Mouse (Mus musculus) T-cell, adult 66 days (primary cell): ENCODE measurements around the gene Rps18. TPM values are rescaled to one million over a fixed set of nuclear protein-coding genes. Genes with fewer than 3 reads are reported as not detected.

Experiments
- total RNA-seq, 2 experiments: library from RNA; stranded (reverse); gene quantifications; 3 replicates in 1 of 2; 4 replicates in 1 of 2; pipeline ENCODE4 v1.2.4; 2023

Gene Rps18
- total RNA-seq = 1,000 to 10,000 TPM; 2,139 to 2,167 TPM

DNA sequence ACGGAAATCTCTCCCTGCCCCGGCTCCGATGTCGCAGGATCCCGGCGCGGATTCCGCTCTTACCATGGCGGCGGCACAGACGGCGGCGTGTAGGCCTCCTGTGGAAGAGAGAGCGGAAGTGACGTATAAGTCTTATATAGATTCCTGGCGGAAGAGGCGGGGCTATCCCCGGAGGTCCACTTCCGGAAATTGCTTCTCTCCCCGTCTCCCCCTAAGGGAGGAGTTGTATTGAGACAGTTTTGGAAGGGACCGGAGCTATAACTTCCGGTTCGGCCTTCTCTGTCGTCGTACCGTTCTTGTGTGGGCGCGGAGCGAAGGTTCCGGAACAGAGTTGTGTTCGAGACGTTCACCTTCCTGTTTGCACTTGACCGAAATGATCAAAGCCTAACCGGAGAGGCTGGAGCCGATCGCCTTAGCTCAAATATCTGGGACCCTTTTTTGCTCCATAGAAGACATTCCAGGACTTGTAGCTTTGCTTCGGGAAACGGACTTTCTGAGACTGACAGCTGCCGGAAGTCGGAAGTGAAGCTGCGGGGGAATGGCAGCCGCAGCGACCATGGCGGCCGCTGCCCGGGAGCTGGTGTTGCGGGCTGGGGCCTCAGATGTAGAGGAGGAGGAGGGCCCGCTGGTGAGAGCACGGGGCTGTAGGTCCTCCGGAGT, at the start of gene Rps18, which contains the start of gene Vps52:
TSS of gene Rps18 (minus strand) at position 447 of the 660 bp plus-strand sequence.
TSS of gene Vps52 (plus strand) at position 258 of the 660 bp plus-strand sequence.

DNA sequence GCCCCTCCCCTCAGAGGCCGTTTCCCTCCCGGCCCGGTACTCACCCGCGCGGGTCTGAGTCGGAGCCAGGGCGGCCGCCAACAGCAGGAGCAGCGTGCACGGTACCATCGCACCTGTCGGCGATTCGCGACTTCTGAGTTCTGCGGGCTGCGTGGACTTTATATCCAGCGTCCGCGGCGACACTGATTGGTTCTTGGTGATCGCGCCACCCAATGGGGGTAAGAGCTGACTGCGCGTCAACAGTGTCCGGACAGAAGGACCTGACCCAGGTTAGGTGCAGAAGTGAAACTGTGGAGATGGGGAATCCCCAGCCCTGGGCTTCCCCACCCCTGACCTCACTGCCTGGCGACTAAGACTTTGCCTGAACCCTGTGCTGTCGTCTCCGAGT, 44.3 kb upstream of the Rps18 start, which contains the start of gene H2-K1:
TSS of gene H2-K1 (minus strand) at position 198 of the 388 bp plus-strand sequence.

DNA sequence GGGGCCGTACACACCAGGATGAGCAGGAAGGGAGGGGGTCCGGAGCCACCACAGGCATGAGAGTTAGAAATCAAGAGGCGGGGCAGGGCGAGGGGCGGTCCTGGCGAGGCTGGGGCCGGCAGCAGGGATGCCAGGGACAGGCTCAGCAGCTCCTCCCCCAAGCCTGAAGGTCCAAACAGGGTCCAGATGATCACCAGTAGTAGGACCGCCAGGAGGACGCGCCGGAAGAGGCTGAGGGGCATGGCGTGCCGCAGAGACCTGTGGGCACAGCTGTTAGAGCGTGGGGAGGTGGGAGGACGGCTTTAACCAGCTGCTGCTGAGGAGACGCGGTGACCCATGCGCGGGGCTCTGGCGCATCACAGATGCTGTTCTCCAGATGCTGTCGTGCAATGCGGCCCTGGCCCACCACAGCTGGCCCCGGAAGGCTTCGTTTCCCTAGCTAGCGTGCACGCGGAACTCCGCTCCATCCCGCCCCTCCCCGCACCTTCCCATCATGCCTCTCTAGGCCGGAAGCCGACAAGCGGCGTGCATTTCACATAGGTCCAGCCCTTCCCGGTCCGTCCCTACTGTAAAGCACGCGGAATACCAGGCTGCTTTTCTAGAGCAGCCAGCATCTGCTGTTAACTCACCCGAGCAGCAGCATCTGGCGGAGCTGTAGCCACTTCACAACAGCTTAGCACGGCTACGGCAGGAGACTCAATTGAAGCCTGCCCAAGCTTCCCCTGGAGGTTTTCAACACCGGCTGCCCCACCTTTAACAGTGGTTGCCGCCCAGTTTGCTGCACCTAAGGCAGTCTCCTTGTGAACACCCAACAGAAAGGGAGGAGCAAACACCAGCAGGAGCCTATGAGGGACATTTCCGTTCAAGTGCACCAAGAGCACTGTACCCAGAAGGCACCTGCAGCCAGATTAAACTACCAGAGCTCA, 4.5 kb downstream of the Rps18 start, which contains the start of gene B3galt4:
TSS of gene B3galt4 (minus strand) at position 468 of the 926 bp plus-strand sequence.

DNA sequence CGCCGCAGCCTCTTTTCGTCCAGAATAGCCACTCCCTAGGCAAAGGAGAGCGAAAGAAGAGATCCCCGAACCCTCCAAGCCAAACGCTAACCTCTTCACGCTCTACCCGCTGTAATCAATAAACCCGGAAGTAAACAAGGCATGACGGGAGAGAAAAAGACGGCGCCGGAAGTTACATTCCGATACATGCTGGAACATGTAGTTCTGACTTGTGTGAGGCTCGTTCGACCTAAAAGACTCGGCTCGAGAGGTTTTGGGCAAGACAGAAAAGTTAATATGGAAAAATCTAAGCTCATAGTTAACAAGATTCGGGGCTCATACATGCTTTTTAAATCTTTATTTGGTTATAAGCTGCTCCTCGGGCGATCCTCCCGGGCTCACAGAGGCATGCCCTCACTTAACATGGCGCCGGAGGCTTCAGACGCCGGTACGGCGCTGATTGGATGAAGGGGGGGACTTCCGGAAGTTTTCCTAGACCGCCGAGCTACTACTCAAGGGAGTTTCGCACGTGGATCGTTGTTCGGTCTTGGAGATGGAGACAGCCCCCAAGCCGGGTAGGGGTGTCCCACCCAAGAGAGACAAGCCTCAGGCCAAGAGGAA, 15.5 kb downstream of the Rps18 start, which contains the start of the genes Pfdn6 and Wdr46:
TSS of gene Pfdn6 (minus strand) at position 138 of the 600 bp plus-strand sequence.
TSS of gene Wdr46 (plus strand) at position 455 of the 600 bp plus-strand sequence.

DNA sequence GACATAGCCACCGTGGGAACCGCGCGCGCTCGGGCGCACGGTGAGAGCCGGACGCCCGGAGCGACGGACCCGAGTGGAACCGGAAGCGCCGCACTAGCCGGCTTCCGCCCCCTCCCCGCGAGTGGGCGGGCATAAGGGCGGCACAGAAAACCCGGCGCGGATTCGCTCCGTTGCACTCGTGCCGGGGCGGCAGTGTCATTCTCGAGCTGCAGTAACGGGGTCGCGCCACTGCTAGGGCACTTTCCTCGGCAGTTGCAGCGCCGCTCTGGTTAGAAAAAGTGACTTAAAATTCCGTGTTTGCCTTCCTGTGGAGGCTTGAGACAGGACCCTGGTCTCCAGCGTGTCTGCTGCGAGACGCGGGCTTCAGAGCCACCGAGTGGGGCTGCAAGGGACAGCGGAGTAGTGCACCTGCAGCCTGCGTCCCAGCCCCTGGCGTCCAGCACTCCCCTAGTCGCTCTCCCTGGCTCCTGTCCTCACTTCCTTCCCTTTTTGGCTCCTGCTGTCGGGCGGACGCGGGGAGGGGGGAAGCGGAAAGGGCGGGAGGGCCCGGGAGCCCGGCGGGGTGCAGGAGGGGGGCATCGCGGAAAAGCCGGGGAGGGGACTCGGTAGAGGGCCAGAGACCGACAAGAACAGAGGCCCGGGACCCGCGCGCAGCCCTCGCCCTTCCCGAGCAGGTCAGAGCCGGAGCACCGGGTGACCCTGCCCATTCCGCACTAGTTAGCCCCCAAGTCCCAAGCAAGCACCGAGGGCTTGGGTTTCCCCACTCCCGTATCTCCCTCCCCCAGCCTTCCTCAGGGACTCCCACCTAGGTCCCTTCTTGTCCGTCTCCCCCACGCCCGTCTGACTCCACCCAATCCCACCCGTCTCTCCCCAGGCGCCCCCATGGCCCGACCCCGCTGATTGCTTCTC, 26.2 kb downstream of the Rps18 start, which contains the start of gene Rgl2:
TSS of gene Rgl2 (plus strand) at position 173 of the 909 bp plus-strand sequence.

DNA sequence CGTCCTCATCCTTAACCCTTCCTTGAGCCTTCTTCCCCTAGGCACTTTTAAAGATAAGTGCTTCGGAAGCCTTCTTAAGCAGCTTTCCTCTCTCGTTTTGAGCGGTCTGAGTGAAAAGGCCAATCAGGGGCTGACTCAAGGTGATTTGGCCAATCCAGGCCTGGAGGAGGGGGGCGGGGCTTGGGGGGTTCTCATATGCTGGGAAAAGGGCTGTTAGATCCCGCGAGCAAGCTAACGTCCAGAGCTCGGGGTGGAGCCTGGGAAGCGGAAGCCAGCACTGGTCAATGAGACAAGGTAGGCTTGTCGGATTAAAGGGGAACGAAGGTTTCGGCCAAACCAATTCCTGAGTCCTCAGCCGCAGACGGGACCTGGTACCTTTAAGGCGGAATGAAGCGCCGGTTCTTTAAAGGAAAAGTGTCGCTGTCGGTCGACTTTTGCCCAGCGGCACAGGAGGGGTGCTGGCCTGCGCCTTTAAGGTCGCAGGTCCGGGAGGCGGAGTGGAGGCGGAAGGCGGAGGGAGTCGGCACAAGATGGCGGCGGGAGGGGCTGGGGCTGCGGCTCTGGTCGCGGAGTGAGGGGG, 40.0 kb downstream of the Rps18 start, which contains the start of the genes Tapbp and Zbtb22:
TSS of gene Tapbp (plus strand) at position 229 of the 580 bp plus-strand sequence.
TSS of gene Zbtb22 (plus strand) at position 234 of the 580 bp plus-strand sequence.

DNA sequence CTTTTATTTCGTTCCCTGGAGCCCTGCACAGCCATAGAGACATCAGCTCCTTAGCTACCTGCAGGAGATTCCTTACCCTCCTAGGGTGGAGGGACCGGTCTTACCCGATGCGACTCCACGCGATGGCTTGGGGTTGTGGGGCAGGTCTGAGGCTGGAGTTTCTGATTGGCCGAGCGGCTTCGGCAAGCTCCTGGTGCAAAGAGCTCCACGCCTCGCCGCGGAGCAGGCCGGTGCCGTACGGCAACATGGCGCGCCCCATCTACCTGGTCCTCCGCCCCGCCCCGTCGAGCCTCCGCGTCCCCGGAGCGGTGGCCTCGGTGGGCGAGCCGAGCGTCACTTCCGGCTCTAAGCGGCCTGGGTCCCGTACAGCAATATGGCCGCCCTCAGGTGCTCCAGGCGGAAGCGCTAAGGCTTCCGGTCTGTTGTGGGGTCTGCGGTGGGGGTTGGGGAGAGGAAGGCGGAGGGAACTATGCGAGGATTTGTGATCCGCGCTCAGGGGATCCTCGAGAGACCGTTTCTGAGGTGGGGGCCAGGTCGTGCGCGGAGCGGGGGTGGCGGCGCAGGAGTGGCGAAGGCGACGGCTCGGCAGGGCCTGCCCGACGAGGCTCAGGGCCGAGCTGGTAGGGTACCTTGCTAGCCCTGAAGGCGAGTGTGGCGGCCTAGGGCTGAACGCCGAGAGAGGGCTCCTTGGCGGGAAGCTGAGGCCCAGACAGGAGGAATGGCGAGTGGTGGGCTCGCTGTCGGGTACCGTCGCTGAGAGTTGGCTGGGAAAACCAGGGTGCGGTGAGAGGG, 46.5 kb downstream of the Rps18 start, which contains the start of gene Daxx:
TSS of gene Daxx (plus strand) at position 338 of the 792 bp plus-strand sequence.

DNA sequence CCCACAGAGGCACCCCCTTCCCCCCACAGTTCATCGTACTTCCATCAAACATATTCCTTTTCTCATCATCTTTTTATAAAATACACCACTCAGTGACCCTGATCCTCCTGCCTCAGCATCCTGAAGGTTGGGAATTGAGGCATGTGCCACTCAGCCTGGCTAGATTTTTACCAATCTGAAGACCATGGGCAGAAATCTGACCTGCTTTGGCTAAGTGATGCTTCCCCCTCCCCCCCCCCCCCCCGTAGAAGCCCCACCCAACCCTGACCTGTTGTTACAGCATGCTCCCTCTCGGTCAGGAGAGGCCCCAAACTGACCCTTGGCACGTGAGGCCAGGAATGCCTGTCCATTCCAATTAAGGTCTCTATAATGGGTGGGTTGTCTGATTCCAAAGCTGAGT, 51.0 kb downstream of the Rps18 start, which contains the start of gene Platr17:
TSS of gene Platr17 (plus strand) at position 301 of the 400 bp plus-strand sequence.

Other genes with a start within 250 kb of the Rps18 start
- 10 to 100 TPM; 54.0 to 58.5 TPM for gene March2, start 237.3 kb downstream of the Rps18 start, total RNA-seq
- gene Rab11b, start 195.5 kb downstream of the Rps18 start, total RNA-seq = 100 to 1,000 TPM; 184 to 198 TPM
- gene Angptl4, start 174.2 kb downstream of the Rps18 start, total RNA-seq = 1 to 10 TPM in 1 of 2 experiments, under 1 TPM in 1; 0.86 to 1.5 TPM
- 1 to 10 TPM; 1.2 TPM for gene Kank3, start 145.5 kb downstream of the Rps18 start, total RNA-seq
- gene Rps28, start 131.4 kb downstream of the Rps18 start, total RNA-seq = 1,000 to 10,000 TPM; 4,788 to 5,322 TPM
- gene Ndufa7, start 131.4 kb downstream of the Rps18 start, total RNA-seq = 100 to 1,000 TPM; 126 to 127 TPM
- gene Cd320, start 112.9 kb downstream of the Rps18 start, total RNA-seq = 10 to 100 TPM in 1 of 2 experiments, 1 to 10 TPM in 1; 8.5 to 10.7 TPM
- gene Gm7029, start 82.2 kb downstream of the Rps18 start, total RNA-seq = not detected
- gene Kifc1, start 65.3 kb downstream of the Rps18 start, total RNA-seq = 10 to 100 TPM in 1 of 2 experiments, 1 to 10 TPM in 1; 10.0 to 11.2 TPM
- under 1 TPM in 1 of 2 experiments, not detected in 1; 0.96 TPM for gene Platr17, start 50.9 kb downstream of the Rps18 start, total RNA-seq
- 10 to 100 TPM; 71.8 to 76.6 TPM for gene Daxx, start 46.6 kb downstream of the Rps18 start, total RNA-seq
- gene Tapbp, start 40.1 kb downstream of the Rps18 start, total RNA-seq = 100 to 1,000 TPM; 407 to 437 TPM
- 10 to 100 TPM; 33.0 to 33.9 TPM for gene Zbtb22, start 40.1 kb downstream of the Rps18 start, total RNA-seq
- 100 to 1,000 TPM; 153 to 181 TPM for gene Rgl2, start 26.5 kb downstream of the Rps18 start, total RNA-seq
- 10 to 100 TPM; 65.1 to 71.1 TPM for gene Pfdn6, start 15.7 kb downstream of the Rps18 start, total RNA-seq
- 10 to 100 TPM; 67.6 to 67.7 TPM for gene Wdr46, start 15.3 kb downstream of the Rps18 start, total RNA-seq
- gene B3galt4, start 4.5 kb downstream of the Rps18 start, total RNA-seq = 10 to 100 TPM; 14.1 to 16.0 TPM
- gene Vps52, start 189 bp downstream of the Rps18 start, total RNA-seq = 10 to 100 TPM; 73.4 to 74.6 TPM
- 1,000 to 10,000 TPM; 5,234 to 5,289 TPM for gene H2-K1, start 44.3 kb upstream of the Rps18 start, total RNA-seq
- 10 to 100 TPM; 30.4 to 30.6 TPM for gene Ring1, start 68.7 kb upstream of the Rps18 start, total RNA-seq
- 100 to 1,000 TPM; 117 to 150 TPM for gene H2-Ke6, start 72.1 kb upstream of the Rps18 start, total RNA-seq
- 100 to 1,000 TPM; 100 to 103 TPM for gene Slc39a7, start 75.7 kb upstream of the Rps18 start, total RNA-seq
- 100 to 1,000 TPM; 114 to 115 TPM for gene Rxrb, start 75.8 kb upstream of the Rps18 start, total RNA-seq
- 10 to 100 TPM; 19.8 to 27.5 TPM for gene Col11a2, start 83.4 kb upstream of the Rps18 start, total RNA-seq
- 1 to 10 TPM; 6.9 to 9.5 TPM for gene H2-Oa, start 136.3 kb upstream of the Rps18 start, total RNA-seq
- 10 to 100 TPM; 25.1 to 25.8 TPM for gene H2-DMa, start 163.5 kb upstream of the Rps18 start, total RNA-seq
- 100 to 1,000 TPM; 303 to 376 TPM for gene Brd2, start 166.6 kb upstream of the Rps18 start, total RNA-seq
- 1 to 10 TPM; 2.3 to 8.6 TPM for gene H2-DMb2, start 187.3 kb upstream of the Rps18 start, total RNA-seq
- gene H2-DMb1, start 197.1 kb upstream of the Rps18 start, total RNA-seq = 1 to 10 TPM; 3.1 to 5.9 TPM
- gene Tap1, start 231.6 kb upstream of the Rps18 start, total RNA-seq = 100 to 1,000 TPM; 187 to 213 TPM
- gene Psmb9, start 231.8 kb upstream of the Rps18 start, total RNA-seq = 100 to 1,000 TPM; 130 to 159 TPM
- 100 to 1,000 TPM; 281 to 304 TPM for gene Psmb8, start 241.7 kb upstream of the Rps18 start, total RNA-seq
- 100 to 1,000 TPM; 165 to 199 TPM for gene Tap2, start 247.5 kb upstream of the Rps18 start, total RNA-seq